Comparison of ENCODE assay signal across 13 mouse cellular contexts in the genomic region with DNA sequence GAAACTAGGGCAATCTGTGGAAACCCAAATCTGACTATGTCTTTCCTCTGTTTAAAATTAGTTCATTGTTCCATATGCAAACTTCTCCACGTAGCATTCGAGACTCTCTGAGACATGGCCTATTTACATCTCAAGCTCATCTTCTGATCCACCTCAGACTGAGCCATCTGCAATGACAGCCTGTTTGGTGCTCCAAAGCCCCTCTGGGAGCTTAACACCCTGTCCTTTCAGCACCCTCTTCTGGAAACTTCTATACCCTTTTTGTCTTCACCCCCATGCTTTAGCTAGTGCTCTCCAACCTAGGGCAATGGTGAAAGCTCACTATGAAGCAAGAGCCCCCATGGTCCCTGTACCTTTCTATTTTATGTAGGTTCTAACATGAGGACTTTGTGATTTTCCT.
DNase-seq lines count a peak whose midpoint lies in the region; ATAC-seq and TF ChIP-seq lines count a peak whose summit lies in the region.
"Had no signal": no experiment of that assay in that cellular context is flagged by ENCODE, and none has a peak within 500 bp of the region (broad histone marks: within the 10 kb centered on the region; RNA-seq: fewer than 3 reads in every experiment).

No protein-coding gene starts in this region.

- TF ChIP-seq CTCF in gastrocnemius, adult 2 months (IDR thresholded peaks at IDR 0.05), result peak; percentile 34; the same call in 1 of the 2 replicates

- no peak overlapping the region for H3K4me3 ChIP-seq in gastrocnemius, adult 2 months
- H3K4me3 ChIP-seq: embryonic facial prominence, embryonic 13.5 days; myocyte had no signal

- intact Hi-C loops in gastrocnemius, adult 2 months (cut with DNase I), result no loop called here

- DNase-seq in gastrocnemius, adult 2 months, result no peak
- DNase-seq in gastrocnemius, postnatal 10 days, result no peak
- DNase-seq in retina, postnatal 1 day, result peak; percentile 41
- DNase-seq in retina, embryonic 14.5 days (ENCODE audit: low spot score), result no peak
- peak; percentile 35 for DNase-seq in thymus, postnatal 25 days
- DNase-seq in cerebellum, postnatal 4 days (ENCODE audit: low spot score in 2 of 2), result no peak
- no peak for DNase-seq in ovary, adult 18-20 months (ENCODE audit: low spot score)
- DNase-seq: forebrain, postnatal 0 days; kidney, adult 8-10 months; liver had no signal

- no peak overlapping the region for H3K27ac ChIP-seq in gastrocnemius, adult 2 months
- H3K27ac ChIP-seq: embryonic facial prominence, embryonic 13.5 days had no signal

- peak; percentile 52 for ATAC-seq in inflammation-experienced regulatory T-cells, adult 6 months
- ATAC-seq: forebrain, postnatal 0 days had no signal

Comparison
In these comparisons a context has a peak if more than half of its experiments do, and no peak if none do; other contexts are left out.
1. DNase-seq: peak in retina, postnatal 1 day (single experiment) and thymus, postnatal 25 days (single experiment); none in gastrocnemius, adult 2 months (single experiment), gastrocnemius, postnatal 10 days (single experiment), retina, embryonic 14.5 days (single experiment), cerebellum, postnatal 4 days (0 of 2) and ovary, adult 18-20 months (single experiment).